Mouse (Mus musculus): ENCODE data around the gene Gpr39.
"Not testable (repeated sequence)": the region's sequence is repeated elsewhere in the genome, so short reads cannot be mapped to it uniquely, and the experiment has no call there.

Gpr39 gene

GRCm38 (mm10) chr1:125676790-125677273, at the start of gene Gpr39:
Gpr39 (plus strand) TSS chr1:125676995.
- in situ Hi-C loops (cut with MboI; ENCODE audit: unreplicated experiment in 2 of 2) = no loop called here

- in situ Hi-C loops (cut with MboI; ENCODE audit: unreplicated experiment in 2 of 2) = no loop called here
These were observed 37.1 kb upstream of the Gpr39 start for GRCm38 (mm10) chr1:125639501-125640253.

- in situ Hi-C loops (cut with MboI; ENCODE audit: unreplicated experiment in 2 of 2) = no loop called here
These were observed 33.2 kb upstream of the Gpr39 start for GRCm38 (mm10) chr1:125643643-125644042.

GRCm38 (mm10) chr1:125646816-125647215, 30.0 kb upstream of the Gpr39 start:
- in situ Hi-C loops (cut with MboI; ENCODE audit: unreplicated experiment in 2 of 2) = not testable (repeated sequence)

- in situ Hi-C loops (cut with MboI; ENCODE audit: unreplicated experiment in 2 of 2) = no loop called here
These were observed 28.8 kb upstream of the Gpr39 start for GRCm38 (mm10) chr1:125648011-125648410.

- in situ Hi-C loops (cut with MboI; ENCODE audit: unreplicated experiment in 2 of 2) = no loop called here
These were observed 27.7 kb upstream of the Gpr39 start for GRCm38 (mm10) chr1:125649056-125649455.

GRCm38 (mm10) chr1:125652836-125653594, 23.8 kb upstream of the Gpr39 start:
- in situ Hi-C loops (cut with MboI; ENCODE audit: unreplicated experiment in 2 of 2) = no loop called here

GRCm38 (mm10) chr1:125657416-125657815, 19.4 kb upstream of the Gpr39 start:
- in situ Hi-C loops (cut with MboI; ENCODE audit: unreplicated experiment in 2 of 2) = no loop called here

GRCm38 (mm10) chr1:125660151-125660550, 16.6 kb upstream of the Gpr39 start:
- in situ Hi-C loops (cut with MboI; ENCODE audit: unreplicated experiment in 2 of 2) = no loop called here

- in situ Hi-C loops (cut with MboI; ENCODE audit: unreplicated experiment in 2 of 2) = no loop called here
These were observed 15.9 kb upstream of the Gpr39 start for GRCm38 (mm10) chr1:125660901-125661300.

GRCm38 (mm10) chr1:125662058-125662457, 14.7 kb upstream of the Gpr39 start:
- in situ Hi-C loops (cut with MboI; ENCODE audit: unreplicated experiment in 2 of 2) = no loop called here

- in situ Hi-C loops (cut with MboI; ENCODE audit: unreplicated experiment in 2 of 2) = no loop called here
These were observed 14.1 kb upstream of the Gpr39 start for GRCm38 (mm10) chr1:125662660-125663059.

GRCm38 (mm10) chr1:125663104-125663503, 13.7 kb upstream of the Gpr39 start:
- in situ Hi-C loops (cut with MboI; ENCODE audit: unreplicated experiment in 2 of 2) = no loop called here

- in situ Hi-C loops (cut with MboI; ENCODE audit: unreplicated experiment in 2 of 2) = no loop called here
These were observed 11.6 kb upstream of the Gpr39 start for GRCm38 (mm10) chr1:125665127-125665637.

GRCm38 (mm10) chr1:125669035-125669434, 7.8 kb upstream of the Gpr39 start:
- in situ Hi-C loops (cut with MboI; ENCODE audit: unreplicated experiment in 2 of 2) = no loop called here

GRCm38 (mm10) chr1:125675186-125675585, 1.6 kb upstream of the Gpr39 start:
- in situ Hi-C loops (cut with MboI; ENCODE audit: unreplicated experiment in 2 of 2) = no loop called here

GRCm38 (mm10) chr1:125677286-125677685, 491 bp downstream of the Gpr39 start:
- in situ Hi-C loops (cut with MboI; ENCODE audit: unreplicated experiment in 2 of 2) = no loop called here

GRCm38 (mm10) chr1:125679522-125680077, 2.8 kb downstream of the Gpr39 start:
- in situ Hi-C loops (cut with MboI; ENCODE audit: unreplicated experiment in 2 of 2) = no loop called here

GRCm38 (mm10) chr1:125684423-125684822, 7.6 kb downstream of the Gpr39 start:
- in situ Hi-C loops (cut with MboI; ENCODE audit: unreplicated experiment in 2 of 2) = no loop called here

- in situ Hi-C loops (cut with MboI; ENCODE audit: unreplicated experiment in 2 of 2) = no loop called here
These were observed 8.5 kb downstream of the Gpr39 start for GRCm38 (mm10) chr1:125685304-125685703.

- in situ Hi-C loops (cut with MboI; ENCODE audit: unreplicated experiment in 2 of 2) = no loop called here
These were observed 11.1 kb downstream of the Gpr39 start for GRCm38 (mm10) chr1:125687701-125688420.
